Mouse (Mus musculus): ENCODE data around the gene Calb2. TPM values are rescaled to one million over a fixed set of nuclear protein-coding genes. Genes with fewer than 3 reads are reported as not detected.

The Calb2 gene
- total RNA-seq, 2 experiments from 2014 or later, result 19.4 to 22.1 TPM

DNA sequence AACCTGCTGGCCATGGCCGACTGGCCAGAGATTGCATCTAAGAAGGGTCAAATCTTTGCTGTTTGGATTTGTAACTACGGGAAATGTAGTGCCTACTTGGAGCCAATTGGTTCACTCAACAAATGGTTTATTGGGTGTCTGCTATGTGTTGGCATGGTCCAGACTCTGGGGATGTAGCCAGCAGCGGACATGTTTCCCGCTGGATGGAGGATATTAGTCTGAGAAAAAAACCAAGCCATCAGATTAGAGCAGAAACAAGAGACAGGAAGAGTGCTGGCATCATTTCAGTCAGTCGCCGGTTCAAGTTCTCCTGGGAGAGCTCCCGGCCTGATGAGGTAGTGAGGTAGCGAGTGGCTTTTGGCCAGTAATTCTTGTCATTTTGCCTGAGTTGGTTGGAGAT, 33.8 kb downstream of the Calb2 start:
- no peak for DNase-seq (ENCODE audit: low spot score in 2 of 2)

DNA sequence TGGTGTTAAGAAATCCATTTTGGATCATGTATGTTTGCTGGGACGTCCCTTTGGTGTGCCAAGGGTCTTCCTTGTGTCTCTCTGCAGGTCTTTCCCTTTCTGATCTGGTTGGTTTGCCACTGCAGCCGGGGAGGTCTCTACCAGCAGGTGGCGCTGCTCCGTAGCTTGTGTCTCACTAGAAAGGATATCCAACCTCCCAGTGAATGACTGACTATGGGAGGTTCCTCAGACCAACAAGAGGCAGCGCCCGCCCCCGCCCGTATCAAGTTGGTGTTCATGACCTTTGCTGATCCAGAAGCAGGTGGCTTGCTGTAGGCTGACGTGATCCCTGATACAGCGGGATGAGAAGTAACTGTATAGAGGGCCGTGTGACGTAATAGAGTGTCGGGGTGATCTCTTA, 37.5 kb downstream of the Calb2 start:
- DNase-seq (ENCODE audit: low spot score in 2 of 2), result peak; percentile 81 to 88

DNA sequence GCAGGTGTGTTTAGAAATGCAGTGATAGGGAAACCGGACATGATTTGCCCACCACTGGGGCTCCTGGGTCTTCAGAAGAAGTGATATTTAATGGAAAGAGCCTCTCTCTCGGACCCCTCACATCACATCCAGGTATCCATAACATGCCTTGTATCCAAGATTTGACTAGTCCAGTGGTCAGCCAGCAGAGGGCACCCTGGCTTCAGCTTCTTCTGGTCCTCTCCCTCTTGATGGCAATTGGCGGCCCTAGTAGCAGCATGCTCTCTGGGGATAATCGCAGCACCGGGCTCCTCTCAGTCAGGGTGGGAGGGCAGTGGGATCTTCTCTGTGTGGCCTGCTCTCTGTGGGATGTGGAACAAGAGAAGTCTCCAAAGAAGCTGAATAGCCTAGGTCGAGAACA, 48.3 kb downstream of the Calb2 start:
- DNase-seq (ENCODE audit: low spot score in 2 of 2), result peak; percentile 35 to 53

GRCm38 (mm10) chr8:110102653-110103052, 65.4 kb downstream of the Calb2 start, which contains the start of gene Gm17720:
Gene Gm17720, minus strand, starts transcription at chr8:110102753.
- no peak for DNase-seq (ENCODE audit: low spot score in 2 of 2)

GRCm38 (mm10) chr8:110101676-110102075, 66.3 kb downstream of the Calb2 start:
- DNase-seq (ENCODE audit: low spot score in 2 of 2), result no peak

GRCm38 (mm10) chr8:110100907-110101306, 67.1 kb downstream of the Calb2 start, which contains the start of gene Gm21964:
Gene Gm21964, plus strand, starts transcription at chr8:110101207.
- no peak for DNase-seq (ENCODE audit: low spot score in 2 of 2)

DNA sequence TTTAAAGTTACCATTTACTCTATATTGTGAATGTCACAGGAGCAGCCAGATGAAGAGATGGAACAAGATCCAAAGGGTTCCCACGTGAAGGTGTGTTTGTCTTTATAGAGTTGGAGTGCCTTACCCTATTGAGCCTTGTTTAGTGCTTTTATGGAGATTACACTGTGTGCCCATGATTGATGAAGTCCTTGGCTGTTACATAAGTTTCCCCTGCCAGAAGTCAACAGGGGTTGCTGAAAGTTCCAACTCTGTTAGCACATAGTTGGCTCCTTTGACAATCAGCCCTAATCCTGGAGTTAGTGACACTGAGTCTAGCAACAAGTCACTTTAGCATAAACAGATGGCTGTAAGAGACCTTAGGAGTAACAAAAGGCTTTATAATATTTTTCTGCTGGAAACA, 76.1 kb downstream of the Calb2 start:
- DNase-seq (ENCODE audit: low spot score in 2 of 2), result no peak

Other genes starting within 250 kb of the Calb2 start
- under 1 TPM; 0.37 to 0.45 TPM for gene Marveld3, start 206.0 kb downstream of the Calb2 start, total RNA-seq (2021)
- gene Tat, start 177.8 kb downstream of the Calb2 start, total RNA-seq (2021), result not detected
- gene Chst4, start 128.5 kb downstream of the Calb2 start, total RNA-seq (2021), result under 1 TPM; 0.16 to 0.49 TPM
- gene Zfp612, start 88.5 kb downstream of the Calb2 start, total RNA-seq (2021), result 10 to 100 TPM; 34.8 to 35.9 TPM
- not detected for gene Gm21964, start 67.0 kb downstream of the Calb2 start, total RNA-seq (2021)
- gene Gm17720, start 65.5 kb downstream of the Calb2 start, total RNA-seq (2021), result not detected
- 1 to 10 TPM; 5.9 to 6.0 TPM for gene Cmtr2, start 47.5 kb upstream of the Calb2 start, total RNA-seq (2021)
- under 1 TPM; 0.30 to 0.58 TPM for gene Hydin, start 98.8 kb upstream of the Calb2 start, total RNA-seq (2021)

Data from left cerebral cortex, adult 18-20 months (tissue).